Mouse (Mus musculus) stomach, embryonic 15.5 days (tissue): ENCODE measurements around the gene Gm17606. TPM values are rescaled to one million over a fixed set of nuclear protein-coding genes. Genes with fewer than 3 reads are reported as not detected.
"Not testable (repeated sequence)": the region's sequence is repeated elsewhere in the genome, so short reads cannot be mapped to it uniquely, and the experiment has no call there.

Experiments used
- ATAC-seq: fragments of 200-750 bp; cut with Nextera tagmentation; 2 replicates; pipeline ENCODE4 v1.8.0; 2017; ENCODE audit warnings: low read depth, moderate number of reproducible peaks, moderate TSS enrichment; ENCODE audit not compliant: insufficient read depth, low FRiP score
- H3K27ac ChIP-seq: fragments of 300-500 bp; sonication (generic); 2 replicates; pipeline ENCODE4 v1.5.1; 2015; ENCODE audit warnings: mild to moderate bottlenecking, inconsistent platforms
- H3K27me3 ChIP-seq: fragments of 300-500 bp; sonication (generic); replicated peaks from 2 replicates; pipeline ENCODE4 v1.6.1; 2015; ENCODE audit warnings: inconsistent platforms
- H3K36me3 ChIP-seq: fragments of 300-500 bp; sonication (generic); 2 replicates; pipeline ENCODE4 v1.6.1; 2015; ENCODE audit warnings: inconsistent platforms
- H3K4me1 ChIP-seq: fragments of 300-500 bp; sonication (generic); 2 replicates; pipeline ENCODE4 v1.6.1; 2015; ENCODE audit warnings: inconsistent platforms
- H3K4me2 ChIP-seq: fragments of 300-500 bp; sonication (generic); 2 replicates; pipeline ENCODE4 v1.6.1; 2015; ENCODE audit warnings: mild to moderate bottlenecking, inconsistent platforms
- H3K4me3 ChIP-seq: fragments of 300-500 bp; sonication (generic); replicated peaks from 2 replicates; pipeline ENCODE4 v1.5.1; 2015; ENCODE audit warnings: inconsistent platforms
- H3K9ac ChIP-seq: fragments of 300-500 bp; sonication (generic); 2 replicates; pipeline ENCODE4 v1.6.1; 2015; ENCODE audit warnings: inconsistent platforms
- H3K9me3 ChIP-seq: fragments of 300-500 bp; sonication (generic); 2 replicates; pipeline ENCODE4 v1.6.1; 2016; ENCODE audit warnings: inconsistent platforms
- WGBS: fragments of 180-500 bp; shearing (Covaris S2); methylation state at CpG from one replicate; pipeline ENCODE4 v1.1.7; 2015; 5-methylcytosine and 5-hydroxymethylcytosine counted together
- polyA plus RNA-seq: library from polyadenylated mRNA; unstranded; fragments of >200 nt; fragmentation: Nextera tagmentation; extraction: Ambion mirVana; gene quantifications from 2 replicates; pipeline ENCODE4 v1.2.1, GENCODE M21; 2015

Gene Gm17606
- polyA plus RNA-seq, 1 experiment from 2014 or later = not detected

DNA sequence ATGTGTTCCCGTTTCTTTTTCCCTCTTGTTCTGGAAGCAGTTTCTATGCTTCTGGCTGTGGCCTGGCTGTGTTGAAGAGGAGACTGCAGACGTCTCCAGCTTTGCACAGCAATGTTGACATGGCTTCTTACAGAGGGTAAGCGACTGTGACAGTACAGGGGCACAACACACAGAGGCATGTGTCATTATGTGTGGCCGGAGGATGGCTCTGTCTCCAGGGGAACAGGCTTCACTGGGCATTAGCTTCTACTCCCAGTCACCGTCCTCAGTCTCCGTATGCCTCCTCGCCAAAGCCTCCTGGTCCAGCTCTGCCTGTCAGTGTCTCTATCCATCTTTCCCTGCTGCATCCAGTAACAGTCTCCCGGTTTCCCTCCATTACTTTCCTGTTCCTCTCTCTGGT, 33.5 kb upstream of the Gm17606 start:
- Histone ChIP-seq H3K27ac (no peak overlapping the region), H3K4me1 (peaks cover 4% of the 10 kb centered on the region; the same call in 1 of the 2 replicates), H3K4me2 (no peak overlapping the region), H3K4me3 (no peak overlapping the region), H3K9ac (no peak overlapping the region), H3K9me3 (no peaks in the 10 kb centered on the region), H3K27me3 (no peaks in the 10 kb centered on the region), H3K36me3 (0 out of 2 replicates have a peak, but pooled peaks cover 4% of the 10 kb centered on the region)
- ATAC-seq = no peak
- WGBS = 51% methylated on average over 8 of the region's 8 CpGs

DNA sequence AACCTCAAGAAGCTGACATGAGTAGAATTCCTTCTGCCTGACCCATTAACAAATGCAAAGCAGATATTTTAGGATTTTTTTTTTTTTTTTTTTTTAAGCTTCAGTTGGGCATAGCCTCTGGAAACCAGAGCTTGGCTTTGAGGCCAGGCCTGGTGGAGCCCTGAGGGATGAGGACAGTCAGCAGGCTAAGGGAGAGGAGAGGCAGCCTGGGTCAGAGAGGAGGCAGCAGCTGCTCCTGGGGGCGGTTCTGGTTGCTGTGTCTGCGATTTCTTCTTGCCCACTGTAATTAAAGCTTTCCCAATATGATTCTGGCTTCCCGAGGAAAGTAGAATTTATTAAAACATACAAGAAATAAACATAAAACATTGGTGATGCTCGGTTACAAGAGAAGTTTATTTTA, 31.5 kb upstream of the Gm17606 start:
- H3K27me3 ChIP-seq = no peaks in the 10 kb centered on the region
- H3K4me3 ChIP-seq = no peak overlapping the region
- peaks cover 13% of the 10 kb centered on the region for H3K36me3 ChIP-seq
- H3K9me3 ChIP-seq = no peaks in the 10 kb centered on the region
- WGBS = 53% methylated on average over 4 of the region's 4 CpGs
- H3K4me2 ChIP-seq = no peak overlapping the region
- peaks cover 4% of the 10 kb centered on the region; the same call in 1 of the 2 replicates for H3K4me1 ChIP-seq
- no peak for ATAC-seq
- no peak overlapping the region; the same call in 1 of the 2 replicates for H3K27ac ChIP-seq
- H3K9ac ChIP-seq = no peak overlapping the region

DNA sequence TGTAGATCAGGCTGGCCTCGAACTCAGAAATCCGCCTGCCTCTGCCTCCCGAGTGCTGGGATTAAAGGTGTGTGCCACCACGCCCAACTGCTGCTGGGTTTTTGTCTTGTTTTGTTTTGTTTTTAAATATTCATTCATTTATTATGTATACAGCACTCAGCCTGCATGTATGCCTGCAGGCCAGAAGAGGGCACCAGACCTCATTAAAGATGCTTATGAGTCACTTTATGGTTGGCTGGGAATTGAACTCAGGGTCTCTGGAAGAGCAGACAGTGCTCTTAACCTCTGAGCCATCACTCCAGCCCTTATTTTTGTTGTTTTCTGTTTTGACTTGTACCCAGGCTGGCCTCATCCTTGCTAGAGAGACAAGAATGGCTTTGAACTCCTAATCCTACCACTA, 30.8 kb upstream of the Gm17606 start:
- Histone ChIP-seq H3K4me1 (no peaks in the 10 kb centered on the region), H3K27me3 (no peaks in the 10 kb centered on the region), H3K27ac (no peak overlapping the region), H3K36me3 (peaks cover 16% of the 10 kb centered on the region), H3K4me2 (no peak overlapping the region), H3K4me3 (no peak overlapping the region), H3K9me3 (no peaks in the 10 kb centered on the region), H3K9ac (no peak overlapping the region)
- WGBS = 81% methylated on average over 4 of the region's 4 CpGs
- ATAC-seq = no peak

DNA sequence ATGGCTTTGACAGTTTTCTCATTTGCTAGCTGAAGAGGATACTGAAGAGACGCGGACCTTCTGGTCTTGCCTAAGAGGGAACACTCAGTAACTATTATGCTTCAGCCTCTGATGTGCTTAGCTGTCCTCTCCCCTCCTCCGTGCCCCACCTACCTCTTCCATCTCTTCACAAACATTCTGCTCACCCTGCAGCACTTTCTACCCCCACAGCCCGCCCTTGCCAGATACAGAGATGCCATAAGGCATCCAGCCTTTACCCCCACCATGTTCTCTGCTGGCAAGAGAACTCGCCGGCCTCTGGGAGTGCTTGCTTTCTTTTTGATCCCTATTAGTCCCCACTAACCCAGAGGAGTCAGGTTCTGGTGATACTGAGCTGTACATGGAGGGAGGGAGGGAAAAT, 30.1 kb upstream of the Gm17606 start:
- Histone ChIP-seq H3K9ac (no peak overlapping the region), H3K36me3 (peaks cover 16% of the 10 kb centered on the region), H3K4me1 (no peaks in the 10 kb centered on the region), H3K4me2 (no peak overlapping the region), H3K27ac (no peak overlapping the region), H3K9me3 (no peaks in the 10 kb centered on the region), H3K27me3 (no peaks in the 10 kb centered on the region), H3K4me3 (no peak overlapping the region)
- no peak for ATAC-seq
- WGBS = 79% methylated on average over 6 of the region's 6 CpGs

DNA sequence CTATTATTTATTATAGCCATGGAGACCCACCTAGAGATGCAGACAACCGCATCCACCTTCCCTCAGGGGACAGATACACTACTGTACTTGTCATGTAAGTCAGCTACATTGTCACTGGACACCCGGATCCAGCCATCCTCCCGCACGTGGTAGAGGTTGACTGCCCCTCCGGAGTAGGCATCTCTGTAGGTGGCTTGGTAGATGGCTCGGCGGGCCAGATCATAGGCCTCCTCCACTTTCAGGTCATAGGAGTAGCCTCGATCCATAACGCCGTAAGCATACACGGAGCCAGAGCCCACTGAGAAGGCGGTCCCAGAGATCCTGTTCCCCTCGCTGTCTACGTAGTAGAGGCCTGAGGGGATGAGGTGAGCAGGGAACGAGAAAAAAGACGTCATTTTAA, 26.6 kb upstream of the Gm17606 start:
- not testable (repeated sequence) for H3K9ac ChIP-seq, H3K4me3 ChIP-seq, ATAC-seq, H3K27me3 ChIP-seq, H3K4me2 ChIP-seq, H3K27ac ChIP-seq, H3K4me1 ChIP-seq, H3K9me3 ChIP-seq
- WGBS = 89% methylated on average over 16 of the region's 16 CpGs
- peaks cover 16% of the 10 kb centered on the region for H3K36me3 ChIP-seq

DNA sequence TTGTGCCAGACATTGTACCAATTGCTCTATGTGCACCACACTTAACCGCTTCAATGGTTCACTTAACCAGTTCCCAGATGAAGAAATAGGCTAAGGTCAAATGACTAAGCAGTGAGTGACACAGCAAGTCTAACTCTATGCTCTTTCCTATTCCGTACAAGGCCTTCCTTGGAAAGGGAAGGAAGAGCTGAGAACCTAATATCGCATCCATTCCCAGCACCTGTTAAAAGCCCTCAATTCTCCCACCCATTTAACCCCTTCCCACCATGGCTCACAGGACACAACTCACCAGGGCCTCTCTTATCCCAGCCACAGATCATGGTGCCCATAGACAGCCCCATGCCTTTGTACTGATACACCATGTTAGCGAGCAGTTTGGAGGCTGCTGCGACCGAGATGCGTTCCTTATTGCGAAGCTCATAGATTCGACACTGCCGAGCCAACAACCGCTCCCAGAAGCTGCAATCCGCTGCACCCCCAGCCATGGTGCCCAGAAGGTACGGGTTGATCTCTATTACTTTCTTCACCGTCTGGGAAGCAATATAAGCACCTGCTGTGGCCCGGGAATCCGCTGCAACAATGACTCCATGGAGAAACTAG, 24.4 kb upstream of the Gm17606 start:
- H3K4me2 ChIP-seq = 0 out of 2 replicates have a peak overlapping the region, but pooled peaks have one; percentile 65

DNA sequence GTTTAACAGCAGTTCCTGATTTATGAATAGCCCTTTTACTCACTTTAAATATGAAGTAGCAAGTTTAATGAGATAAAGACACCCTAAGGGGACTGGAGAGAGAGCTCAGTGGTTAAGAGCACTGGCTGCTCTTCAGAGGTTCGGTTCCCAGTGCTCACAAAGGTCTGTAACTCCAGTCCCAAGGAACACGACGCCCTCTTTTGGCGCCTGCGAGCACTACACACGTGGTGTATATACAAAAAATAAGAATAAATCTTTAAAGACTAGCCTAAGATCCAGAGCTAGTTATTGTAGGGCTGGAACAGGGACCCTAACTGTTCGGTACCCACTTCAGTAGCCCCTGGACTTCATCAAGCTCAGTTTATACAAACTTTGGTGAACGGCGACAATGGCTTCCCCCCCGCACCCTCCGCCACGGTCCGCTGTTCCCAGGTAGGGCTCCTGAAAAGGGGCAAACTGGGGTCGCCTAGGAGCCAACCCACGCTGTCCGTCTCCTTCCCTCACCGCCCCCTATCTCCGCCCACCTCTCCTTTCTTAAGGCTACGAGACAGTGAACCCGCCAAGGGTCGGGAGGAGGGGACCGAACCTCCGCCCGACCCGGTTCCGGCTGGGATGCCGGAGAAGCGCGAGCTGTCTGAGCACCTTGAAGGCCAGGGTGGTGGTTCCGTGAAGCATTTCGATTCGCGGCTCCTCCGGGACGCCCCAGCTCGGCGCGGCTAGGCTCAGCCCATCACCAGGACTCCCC, 23.4 kb upstream of the Gm17606 start:
- no peaks in the 10 kb centered on the region; the same call in 1 of the 2 replicates for H3K4me1 ChIP-seq
- WGBS = 1% methylated on average over 38 of the region's 38 CpGs
- peak overlapping the region; percentile 90 for H3K4me3 ChIP-seq
- peak; percentile 28; the same call in 1 of the 2 replicates for ATAC-seq
- H3K27ac ChIP-seq = peak overlapping the region; percentile 53
- H3K9me3 ChIP-seq = no peaks in the 10 kb centered on the region
- H3K36me3 ChIP-seq = peaks cover 12% of the 10 kb centered on the region
- peak overlapping the region; percentile 82 for H3K9ac ChIP-seq
- peak overlapping the region; percentile 65 for H3K4me2 ChIP-seq
- H3K27me3 ChIP-seq = no peaks in the 10 kb centered on the region

More for the DNA sequence above, 24.4 kb upstream of the Gm17606 start:
- no peak overlapping the region for H3K9ac ChIP-seq
- H3K27me3 ChIP-seq = no peaks in the 10 kb centered on the region
- H3K36me3 ChIP-seq = peaks cover 16% of the 10 kb centered on the region
- ATAC-seq = no peak
- H3K4me1 ChIP-seq = no peaks in the 10 kb centered on the region; the same call in 1 of the 2 replicates
- no peak overlapping the region for H3K27ac ChIP-seq
- 93% methylated on average over 16 of the region's 16 CpGs for WGBS
- H3K4me3 ChIP-seq = no peak overlapping the region
- no peaks in the 10 kb centered on the region for H3K9me3 ChIP-seq

DNA sequence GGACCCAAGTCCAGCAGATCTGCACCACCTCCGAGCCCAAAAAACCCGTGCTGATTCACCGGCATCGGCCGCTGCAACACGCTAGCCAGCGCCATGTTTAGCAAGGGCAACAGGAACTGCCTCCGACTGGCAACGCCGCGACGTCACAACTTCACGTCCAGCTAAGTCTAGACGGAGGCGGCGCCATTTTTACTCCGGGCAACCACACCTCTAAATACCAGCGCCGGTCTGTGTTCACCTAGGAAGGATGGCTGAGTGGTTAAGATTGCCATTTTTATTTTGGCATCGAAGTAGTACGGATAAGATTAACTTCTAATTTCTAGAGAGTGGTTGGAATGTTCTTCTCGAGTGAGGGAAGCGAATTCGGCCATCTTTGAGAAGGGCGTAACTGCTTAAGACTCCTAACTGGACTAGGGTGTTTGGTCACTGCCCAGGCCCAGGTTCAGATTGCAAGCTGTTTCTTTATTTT, 22.8 kb upstream of the Gm17606 start, which contains the start of gene Psmb5:
Psmb5 (minus strand) TSS at position 126 of the 469 bp plus-strand sequence.
- Histone ChIP-seq H3K4me2 (peak within 1 kb of the TSS; percentile 65), H3K9me3 (no peaks in the 10 kb centered on the region), H3K36me3 (peaks cover 8% of the 10 kb centered on the region), H3K4me1 (no peaks in the 10 kb centered on the region; the same call in 1 of the 2 replicates), H3K27ac (peak within 1 kb of the TSS; percentile 53), H3K27me3 (no peaks in the 10 kb centered on the region), H3K9ac (peak within 1 kb of the TSS; percentile 82), H3K4me3 (peak within 1 kb of the TSS; percentile 90)
- under 1% methylated on average over 24 of the region's 25 CpGs for WGBS
- peak; percentile 91 for ATAC-seq

DNA sequence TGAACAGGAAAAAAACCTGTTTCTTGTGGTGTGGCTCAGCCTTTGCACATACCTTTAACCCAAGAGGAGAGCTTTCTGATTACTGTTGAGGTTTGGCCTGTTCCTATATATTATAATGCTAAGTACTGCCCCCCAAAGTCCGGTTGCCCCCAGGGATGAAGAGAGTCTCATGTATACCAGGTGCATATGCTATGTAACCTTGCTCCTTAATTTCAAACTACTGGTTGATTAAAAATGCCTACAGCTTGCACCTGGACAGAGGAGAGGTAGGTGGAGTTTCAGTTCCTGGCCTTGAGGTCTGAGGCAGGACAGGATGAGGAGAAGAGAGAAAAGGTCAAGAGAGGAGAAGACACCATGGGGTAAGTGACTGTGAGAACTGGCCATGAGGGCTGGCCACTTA, 19.6 kb upstream of the Gm17606 start, which contains the start of gene Psmb11:
Psmb11 (plus strand) TSS at position 301 of the 400 bp plus-strand sequence.
- Histone ChIP-seq H3K27me3 (no peaks in the 10 kb centered on the region), H3K36me3 (no peaks in the 10 kb centered on the region), H3K4me2 (no peak within 1 kb of the TSS), H3K4me1 (no peaks in the 10 kb centered on the region; the same call in 1 of the 2 replicates), H3K4me3 (no peak within 1 kb of the TSS), H3K27ac (no peak within 1 kb of the TSS), H3K9ac (no peak within 1 kb of the TSS), H3K9me3 (no peaks in the 10 kb centered on the region)
- WGBS = 91% methylated on average over 1 of the region's 1 CpGs
- no peak for ATAC-seq

DNA sequence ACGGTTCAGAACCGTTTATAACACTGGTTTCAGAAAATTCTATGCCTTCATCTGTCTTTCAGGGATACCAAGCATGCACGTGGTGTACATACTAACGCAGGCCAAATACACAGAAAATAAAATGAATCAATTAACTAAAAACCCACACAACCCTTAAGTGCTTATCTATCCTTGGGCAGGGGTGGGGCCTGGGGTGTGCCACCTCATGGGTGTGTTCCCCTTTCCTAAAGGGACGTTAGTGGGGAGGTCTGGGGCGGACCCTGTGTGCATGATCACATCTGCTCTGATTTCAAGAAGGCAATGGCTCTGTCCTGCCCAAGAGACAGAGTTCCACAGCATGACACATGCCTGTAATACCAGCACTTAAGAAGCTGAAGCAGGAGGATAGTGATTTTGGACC, 17.4 kb upstream of the Gm17606 start:
- Histone ChIP-seq H3K9ac (no peak overlapping the region), H3K9me3 (no peaks in the 10 kb centered on the region), H3K27me3 (no peaks in the 10 kb centered on the region), H3K4me3 (no peak overlapping the region), H3K4me2 (no peak overlapping the region), H3K27ac (no peak overlapping the region), H3K4me1 (no peaks in the 10 kb centered on the region), H3K36me3 (no peaks in the 10 kb centered on the region)
- ATAC-seq = no peak
- 82% methylated on average over 6 of the region's 6 CpGs for WGBS

DNA sequence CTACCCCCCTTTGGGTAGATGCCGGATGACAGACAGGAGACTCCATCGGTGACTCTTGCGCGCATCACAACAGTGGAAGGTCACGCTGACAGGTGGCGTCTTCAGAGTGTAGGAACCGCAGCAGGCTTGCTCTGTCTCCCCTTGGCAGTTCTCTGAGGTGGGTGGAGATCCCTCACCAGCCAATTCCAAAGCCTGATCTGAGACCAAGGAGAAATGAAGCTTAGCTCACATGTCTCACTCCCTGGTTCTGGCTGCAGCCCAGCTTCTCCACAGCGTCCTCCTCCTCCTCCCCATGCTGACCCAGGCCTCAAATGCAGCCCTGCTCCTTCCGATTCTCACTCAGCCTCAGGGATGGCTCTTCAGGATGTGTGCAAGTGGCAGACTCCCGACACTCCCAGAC, 15.8 kb upstream of the Gm17606 start:
- ATAC-seq = no peak
- Histone ChIP-seq H3K4me2 (no peak overlapping the region), H3K9ac (no peak overlapping the region), H3K4me3 (no peak overlapping the region), H3K36me3 (no peaks in the 10 kb centered on the region), H3K9me3 (no peaks in the 10 kb centered on the region), H3K27ac (no peak overlapping the region), H3K4me1 (no peaks in the 10 kb centered on the region), H3K27me3 (no peaks in the 10 kb centered on the region)
- 61% methylated on average over 10 of the region's 10 CpGs for WGBS

DNA sequence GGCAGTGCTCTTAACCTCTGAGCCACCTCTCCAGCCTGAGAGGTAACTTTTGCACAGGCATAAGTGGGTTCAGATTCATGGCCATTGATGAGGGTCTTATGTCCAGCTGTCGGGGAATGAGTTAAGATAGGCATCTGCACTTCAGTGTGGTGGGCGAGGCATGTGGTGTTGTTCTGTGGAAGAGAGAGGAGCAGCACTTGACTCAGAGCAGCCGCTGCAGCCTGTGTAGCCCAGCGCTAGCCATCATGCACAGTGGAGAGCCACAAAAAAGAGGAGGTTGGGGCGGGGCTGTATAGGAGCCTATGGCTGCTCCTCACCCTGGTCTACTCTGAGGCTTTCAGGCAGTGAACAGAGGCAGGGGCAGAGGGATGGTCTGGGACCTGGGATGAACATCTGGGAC, 12.6 kb upstream of the Gm17606 start:
- 78% methylated on average over 5 of the region's 5 CpGs for WGBS

More for the DNA sequence above, 12.6 kb upstream of the Gm17606 start:
- H3K9ac ChIP-seq = no peak overlapping the region
- H3K4me1 ChIP-seq = no peaks in the 10 kb centered on the region
- no peak overlapping the region for H3K4me3 ChIP-seq
- H3K9me3 ChIP-seq = no peaks in the 10 kb centered on the region
- no peak overlapping the region for H3K4me2 ChIP-seq
- ATAC-seq = no peak
- no peaks in the 10 kb centered on the region for H3K27me3 ChIP-seq
- no peak overlapping the region for H3K27ac ChIP-seq
- H3K36me3 ChIP-seq = peaks cover 16% of the 10 kb centered on the region
